Mouse (Mus musculus): ENCODE measurements around the gene Wdr86.

DNA sequence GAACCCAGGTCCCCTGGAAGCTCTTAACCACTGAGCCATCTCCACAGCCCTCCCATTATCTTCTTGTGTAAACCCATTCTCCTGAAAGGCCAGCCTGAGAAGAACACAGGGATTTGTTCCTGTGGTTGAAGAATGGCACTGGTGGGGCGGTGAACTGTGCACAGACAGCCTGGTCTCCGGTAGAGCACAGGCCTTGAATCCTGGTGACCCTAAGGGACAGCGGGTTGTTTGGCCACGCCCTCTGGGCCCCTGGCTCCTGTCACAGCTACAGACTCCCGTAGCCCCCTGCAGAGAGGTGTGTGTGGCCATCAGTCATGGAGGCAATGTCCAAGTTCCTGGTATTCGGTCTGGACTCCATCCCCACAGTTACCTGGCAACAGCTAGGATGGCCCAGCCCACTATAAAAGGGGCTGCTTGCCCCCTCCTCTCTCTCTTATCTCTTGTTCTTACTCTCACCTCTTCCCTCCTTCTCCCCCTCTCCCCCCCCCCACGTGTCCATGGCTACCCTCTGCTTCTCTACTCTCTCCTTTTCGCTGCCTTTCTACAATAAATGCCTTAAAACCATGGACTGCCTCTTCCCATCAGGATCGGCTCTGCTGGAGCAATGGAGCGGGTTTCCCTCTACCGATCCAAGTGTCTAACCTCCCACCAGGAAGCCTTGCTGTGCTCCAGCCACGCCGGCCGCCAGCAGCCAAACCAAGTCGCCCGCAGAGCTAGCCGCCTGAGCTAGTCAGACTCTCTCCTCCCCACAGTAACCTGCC is 47.7 kb upstream of the Wdr86 start:
- TF ChIP-seq POLR2A (IDR thresholded peaks at IDR 0.05; ENCODE audit: borderline replicate concordance, extremely low read depth, insufficient read depth, insufficient read length, poor library complexity, severe bottlenecking) (no peak), CTCF (IDR thresholded peaks at IDR 0.05; ENCODE audit: borderline replicate concordance, extremely low read depth, insufficient read depth, insufficient read length) (no peak)

Measured in brain, embryonic 14.5 days (tissue).